Mouse (Mus musculus) limb, embryonic 14.5 days (tissue): ENCODE results near the gene BC037034. TPM values are rescaled to one million over a fixed set of nuclear protein-coding genes. Genes with fewer than 3 reads are reported as not detected.

Source experiments
- ATAC-seq: fragments of 200-750 bp; cut with Nextera tagmentation; 2 replicates; pipeline ENCODE4 v1.8.0; 2017; ENCODE audit warnings: low read depth, moderate number of reproducible peaks, moderate TSS enrichment; ENCODE audit not compliant: low FRiP score
- DNase-seq: peaks from one replicate; pipeline ENCODE4 v3.0.0-alpha.2; 2015; ENCODE audit warnings: low spot score
- H3K27ac ChIP-seq: fragments of 300-500 bp; sonication (generic); replicated peaks from 2 replicates; pipeline ENCODE4 v1.5.1; 2014; ENCODE audit warnings: low read depth, mild to moderate bottlenecking, low read length, moderate library complexity, mixed read lengths
- H3K27me3 ChIP-seq: fragments of 300-500 bp; sonication (generic); 2 replicates; pipeline ENCODE4 v1.6.1; 2014; ENCODE audit warnings: low read length, mixed read lengths; ENCODE audit not compliant: control insufficient read depth, insufficient read depth
- H3K36me3 ChIP-seq: fragments of 300-500 bp; sonication (generic); 2 replicates; pipeline ENCODE4 v1.6.1; 2014; ENCODE audit warnings: mild to moderate bottlenecking, low read length, moderate library complexity, mixed read lengths; ENCODE audit not compliant: control insufficient read depth, insufficient read depth
- H3K4me1 ChIP-seq: fragments of 300-500 bp; sonication (generic); 2 replicates; pipeline ENCODE4 v1.6.1; 2014; ENCODE audit warnings: antibody characterized with exemption, low read length, mixed read lengths; ENCODE audit not compliant: control insufficient read depth, insufficient read depth
- H3K4me2 ChIP-seq: fragments of 300-500 bp; sonication (generic); replicated peaks from 2 replicates; pipeline ENCODE4 v1.6.1; 2014; ENCODE audit warnings: low read depth, mild to moderate bottlenecking, low read length, moderate library complexity; ENCODE audit not compliant: severe bottlenecking
- H3K4me3 ChIP-seq: fragments of 300-500 bp; sonication (generic); replicated peaks from 2 replicates; pipeline ENCODE4 v1.5.1; 2014; ENCODE audit warnings: low read length
- H3K9ac ChIP-seq: fragments of 300-500 bp; sonication (generic); 2 replicates; pipeline ENCODE4 v1.6.1; 2014; ENCODE audit warnings: mild to moderate bottlenecking, low read depth, low read length, moderate library complexity; ENCODE audit not compliant: severe bottlenecking
- H3K9me3 ChIP-seq: fragments of 300-500 bp; sonication (generic); 2 replicates; pipeline ENCODE4 v1.6.1; 2016; ENCODE audit warnings: low read length; ENCODE audit not compliant: control insufficient read depth
- POLR2A ChIP-seq: fragments of 200-500 bp; IDR thresholded peaks from 2 replicates; pipeline ENCODE4 v1.8.0; 2012; ENCODE audit warnings: inconsistent platforms, mild to moderate bottlenecking, moderate library complexity, borderline replicate concordance; ENCODE audit not compliant: insufficient read depth, insufficient read length; ENCODE audit errors: extremely low read depth
- WGBS: fragments of 180-500 bp; shearing (Covaris S2); extraction: QIAGEN DNeasy Blood & Tissue Kit; methylation state at CpG from one replicate; pipeline ENCODE4 v1.1.7; 2014; 5-methylcytosine and 5-hydroxymethylcytosine counted together
- polyA plus RNA-seq, 2 experiments: library from polyadenylated mRNA; depleted of rRNA in 1 of 2; stranded (reverse) in 1 of 2; unstranded in 1 of 2; fragments of >200 nt; fragmentation: Nextera tagmentation in 1 of 2; extraction: Ambion mirVana in 1 of 2; gene quantifications; 2 replicates each; pipeline versions ENCODE4 v1.2.1 to v1.2.3; 2012 to 2014

BC037034 gene
- polyA plus RNA-seq, 2 experiments = 5.2 to 81.0 TPM

- H3K9ac ChIP-seq = peak within 1 kb of the TSS; percentile 61
- H3K9me3 ChIP-seq = no peaks in the 10 kb centered on the region
- H3K27ac ChIP-seq = peak within 1 kb of the TSS; percentile 30
- peaks cover 29% of the 10 kb centered on the region for H3K36me3 ChIP-seq
- peak; percentile 100 for ATAC-seq
- TF ChIP-seq POLR2A = peak; percentile 26; the same call in 1 of the 2 replicates
- H3K4me2 ChIP-seq = peak within 1 kb of the TSS; percentile 77
- WGBS = under 1% methylated on average over 38 of the region's 38 CpGs
- no peaks in the 10 kb centered on the region for H3K27me3 ChIP-seq
- peak; percentile 98 for DNase-seq
- peak within 1 kb of the TSS; percentile 55 for H3K4me3 ChIP-seq
- peaks cover 11% of the 10 kb centered on the region for H3K4me1 ChIP-seq
Observed at GRCm38 (mm10) chr5:138255353-138256093, 8.3 kb downstream of the BC037034 start, which contains the start of gene Lamtor4. TSS of gene Lamtor4 (plus strand) at chr5:138255482.

- H3K36me3 ChIP-seq = 0 out of 2 replicates have a peak, but pooled peaks cover 4% of the 10 kb centered on the region
- no peak for TF ChIP-seq POLR2A
- DNase-seq (no peak), ATAC-seq (no peak)
- H3K9me3 ChIP-seq = no peaks in the 10 kb centered on the region
- peaks cover 11% of the 10 kb centered on the region for H3K4me1 ChIP-seq
- H3K4me2 ChIP-seq = no peak overlapping the region
- no peak overlapping the region for H3K27ac ChIP-seq
- no peaks in the 10 kb centered on the region for H3K27me3 ChIP-seq
- WGBS = 87% methylated on average over 3 of the region's 3 CpGs
- no peak overlapping the region for H3K4me3 ChIP-seq
- H3K9ac ChIP-seq = no peak overlapping the region
Observed at GRCm38 (mm10) chr5:138253061-138253460, 10.8 kb downstream of the BC037034 start.

- Histone ChIP-seq H3K36me3 (no peaks in the 10 kb centered on the region), H3K27me3 (no peaks in the 10 kb centered on the region), H3K4me2 (no peak overlapping the region), H3K27ac (no peak overlapping the region), H3K9me3 (no peaks in the 10 kb centered on the region), H3K4me3 (no peak overlapping the region), H3K9ac (no peak overlapping the region), H3K4me1 (peaks cover 7% of the 10 kb centered on the region)
- ATAC-seq (no peak), DNase-seq (no peak)
- TF ChIP-seq POLR2A = no peak
- WGBS = 81% methylated on average over 12 of the region's 12 CpGs
Observed at GRCm38 (mm10) chr5:138251144-138251543, 12.7 kb downstream of the BC037034 start.

GRCm38 (mm10) chr5:138241511-138241910 is 22.3 kb downstream of the BC037034 start:
- Histone ChIP-seq H3K9me3 (no peaks in the 10 kb centered on the region), H3K4me1 (no peaks in the 10 kb centered on the region), H3K4me3 (no peak overlapping the region), H3K27me3 (no peaks in the 10 kb centered on the region), H3K4me2 (no peak overlapping the region), H3K27ac (no peak overlapping the region), H3K9ac (no peak overlapping the region), H3K36me3 (no peaks in the 10 kb centered on the region)
- DNase-seq = no peak
- TF ChIP-seq POLR2A = no peak
- ATAC-seq = no peak
- 30% methylated on average over 2 of the region's 2 CpGs for WGBS

GRCm38 (mm10) chr5:138234224-138234623 is 29.6 kb downstream of the BC037034 start:
- TF ChIP-seq POLR2A = no peak
- Histone ChIP-seq H3K4me3 (no peak overlapping the region), H3K27ac (no peak overlapping the region), H3K4me2 (no peak overlapping the region), H3K9me3 (no peaks in the 10 kb centered on the region), H3K36me3 (no peaks in the 10 kb centered on the region), H3K4me1 (no peaks in the 10 kb centered on the region), H3K27me3 (no peaks in the 10 kb centered on the region), H3K9ac (no peak overlapping the region)
- ATAC-seq = no peak
- DNase-seq = no peak
